Mouse (Mus musculus) liver, adult 2 months (tissue): ENCODE data around the gene Cers5.
A peak's percentile ranks its signal among the peaks of the same experiment; 100 is the strongest.

Experiments used
- CTCF ChIP-seq: fragments of 200-500 bp; IDR thresholded peaks from 2 replicates; pipeline ENCODE4 v1.5.1; 2011; ENCODE audit warnings: low read depth, low read length, control low read depth
- POLR2A ChIP-seq: fragments of 200-500 bp; IDR thresholded peaks from 2 replicates; pipeline ENCODE4 v1.6.1; 2011; ENCODE audit warnings: low read length, control low read depth; ENCODE audit not compliant: insufficient read depth; ENCODE audit errors: extremely low read depth

GRCm38 (mm10) chr15:99688712-99689111 is 84.0 kb downstream of the Cers5 start:
- peak; percentile 89 for TF ChIP-seq CTCF
- TF ChIP-seq POLR2A: no peak
